Mouse (Mus musculus) urinary bladder, adult 2 months (tissue): ENCODE results near the gene Smpd3. TPM values are rescaled to one million over a fixed set of nuclear protein-coding genes. Genes with fewer than 3 reads are reported as not detected.

ENCODE experiments used
- DNase-seq: peaks from one replicate; pipeline ENCODE4 v3.0.0; 2022; ENCODE audit warnings: low spot score
- polyA plus RNA-seq: library from polyadenylated mRNA; depleted of rRNA; stranded (reverse); fragments of >200 nt; gene quantifications from 2 replicates; pipeline ENCODE4 v1.2.3, GENCODE M21; 2012

Gene Smpd3
- polyA plus RNA-seq, 1 experiment: 1.2 TPM

DNA sequence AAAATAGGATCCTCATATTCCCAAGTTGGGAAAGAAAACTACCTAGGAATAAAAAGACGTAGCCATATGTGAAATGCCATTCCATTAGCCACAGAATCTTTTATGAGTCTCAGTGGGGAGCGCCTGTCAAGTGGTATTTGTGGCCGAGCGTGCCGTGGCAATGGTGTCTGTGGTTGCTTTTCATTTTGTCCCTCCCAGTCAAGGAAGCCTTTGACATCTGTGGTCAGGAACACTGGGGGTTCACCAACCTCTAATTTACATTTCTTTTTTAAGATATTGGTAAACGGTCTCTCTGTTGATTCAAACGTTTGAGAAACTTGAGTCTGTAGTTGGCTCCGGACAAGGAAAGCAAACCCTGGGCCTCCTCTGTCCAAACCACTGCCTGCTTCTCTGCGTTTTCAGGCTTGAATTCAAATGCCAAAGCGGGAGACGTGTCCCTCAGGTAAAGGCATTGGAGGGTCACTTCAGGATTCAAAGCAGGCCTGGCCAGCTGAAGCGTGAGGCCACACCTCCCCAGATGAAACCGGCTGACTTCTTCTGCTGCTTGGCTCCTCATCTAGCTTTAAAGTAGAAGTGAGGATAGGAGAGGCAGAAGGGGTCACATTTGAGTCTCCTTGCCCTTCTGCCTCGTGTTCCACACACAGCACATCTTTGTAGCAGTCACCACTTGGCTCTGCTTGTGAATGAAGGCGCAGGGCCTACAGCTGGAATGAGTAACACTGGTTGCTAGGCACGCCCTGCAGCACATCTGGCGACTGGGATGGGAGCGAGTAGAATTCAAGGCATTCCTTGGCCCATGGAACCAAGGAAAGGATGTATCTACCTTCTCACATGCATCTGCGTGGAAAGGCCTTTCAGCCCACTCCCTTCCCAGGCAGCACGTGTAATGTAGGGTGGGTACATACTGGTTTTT is 45.0 kb downstream of the Smpd3 start:
- DNase-seq: no peak

DNA sequence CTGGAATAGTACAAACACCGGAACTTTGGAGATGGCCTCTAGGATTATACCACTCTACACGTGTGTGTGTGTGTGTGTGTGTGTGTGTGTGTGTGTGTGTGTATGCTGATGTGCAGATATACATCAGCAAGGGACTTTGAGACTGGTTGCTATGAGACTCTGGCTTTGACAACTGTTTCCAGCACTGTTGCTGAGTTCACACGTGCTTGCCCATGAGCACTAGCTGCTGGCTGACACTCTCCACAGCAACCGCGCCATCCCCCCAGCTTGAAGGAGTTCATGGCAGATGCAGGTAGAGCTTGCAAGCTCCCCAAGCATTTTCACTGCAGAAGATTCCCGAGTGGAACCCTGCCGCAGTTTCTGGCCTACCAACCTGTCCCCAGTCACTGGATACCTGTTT is 48.3 kb downstream of the Smpd3 start:
- DNase-seq: no peak

DNA sequence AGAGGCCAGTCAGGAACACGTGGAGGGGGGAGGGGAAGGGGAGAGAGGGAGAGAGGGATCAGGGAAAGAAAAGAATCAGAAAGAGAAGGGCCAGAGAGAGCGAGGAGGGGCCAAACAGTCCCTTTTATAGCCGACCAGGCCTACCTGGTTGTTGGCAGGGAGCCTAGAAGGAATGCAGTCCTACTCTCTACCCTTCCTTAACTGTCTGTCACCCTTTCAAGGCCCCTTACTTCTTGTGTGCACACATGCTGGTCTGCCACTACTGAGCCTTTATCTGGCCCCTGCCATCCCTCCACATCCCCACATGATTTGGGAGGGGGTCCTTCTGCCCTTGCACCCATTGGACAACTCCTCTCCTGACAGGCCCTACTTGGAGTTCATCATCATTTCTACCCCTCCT is 49.1 kb downstream of the Smpd3 start:
- no peak for DNase-seq

DNA sequence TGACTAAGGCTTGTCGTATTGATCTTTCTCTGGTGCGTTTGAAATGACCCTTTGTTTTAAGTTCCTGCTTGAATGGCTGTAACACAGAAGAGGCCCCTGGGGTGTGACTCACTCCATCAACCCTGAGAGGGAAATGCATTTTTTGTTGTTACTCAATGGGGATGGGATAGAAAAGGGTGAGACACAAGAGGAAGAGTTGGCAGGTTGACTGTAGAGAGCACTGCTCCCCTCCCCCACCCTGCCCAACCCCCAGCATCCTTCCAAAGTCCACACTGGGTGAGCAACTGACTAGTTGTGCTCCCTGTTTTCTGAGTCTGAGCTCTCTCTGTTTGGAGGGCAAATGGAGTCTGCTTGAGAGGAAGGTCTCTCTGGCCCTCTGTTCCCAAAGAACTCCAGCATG is 50.3 kb downstream of the Smpd3 start:
- DNase-seq: no peak

DNA sequence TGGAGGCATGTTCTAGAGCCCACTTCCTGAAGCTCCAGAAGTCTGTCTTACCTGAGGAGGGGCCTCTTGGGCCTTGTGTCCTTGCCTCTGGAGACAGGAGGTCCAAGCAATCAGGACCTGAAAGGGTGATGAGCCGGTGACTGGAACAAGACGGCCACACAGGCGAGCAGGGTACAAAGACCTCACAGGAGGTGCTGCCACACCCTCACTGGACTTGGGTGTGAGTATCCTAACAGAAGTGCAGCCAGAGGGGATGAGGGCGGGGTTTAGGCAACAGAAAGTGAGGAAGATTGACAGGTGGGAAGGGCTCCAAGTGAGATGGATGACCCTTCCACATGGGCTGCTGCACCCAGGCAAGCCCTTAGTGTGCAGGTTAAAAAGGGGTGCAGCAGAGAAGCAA is 56.9 kb downstream of the Smpd3 start:
- no peak for DNase-seq

DNA sequence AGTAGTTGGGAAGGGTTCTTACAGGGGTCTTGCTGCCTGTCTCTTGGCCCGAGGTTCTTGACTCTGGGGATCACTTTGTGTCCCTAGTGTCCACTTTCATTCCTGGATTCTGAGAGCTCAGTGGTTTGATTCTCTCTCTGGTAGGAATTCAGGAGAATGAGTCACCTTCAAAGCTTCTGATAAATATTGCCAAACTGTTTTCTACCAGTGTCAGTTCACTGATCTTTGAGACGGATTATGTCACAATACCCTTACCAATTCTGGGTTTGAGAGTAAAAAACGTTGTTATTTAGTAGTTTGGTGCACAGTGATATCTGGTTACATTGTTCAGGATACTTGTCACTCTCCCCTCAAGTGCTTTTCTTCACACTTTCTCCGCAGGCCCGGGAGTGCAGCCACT is 57.6 kb downstream of the Smpd3 start:
- no peak for DNase-seq

DNA sequence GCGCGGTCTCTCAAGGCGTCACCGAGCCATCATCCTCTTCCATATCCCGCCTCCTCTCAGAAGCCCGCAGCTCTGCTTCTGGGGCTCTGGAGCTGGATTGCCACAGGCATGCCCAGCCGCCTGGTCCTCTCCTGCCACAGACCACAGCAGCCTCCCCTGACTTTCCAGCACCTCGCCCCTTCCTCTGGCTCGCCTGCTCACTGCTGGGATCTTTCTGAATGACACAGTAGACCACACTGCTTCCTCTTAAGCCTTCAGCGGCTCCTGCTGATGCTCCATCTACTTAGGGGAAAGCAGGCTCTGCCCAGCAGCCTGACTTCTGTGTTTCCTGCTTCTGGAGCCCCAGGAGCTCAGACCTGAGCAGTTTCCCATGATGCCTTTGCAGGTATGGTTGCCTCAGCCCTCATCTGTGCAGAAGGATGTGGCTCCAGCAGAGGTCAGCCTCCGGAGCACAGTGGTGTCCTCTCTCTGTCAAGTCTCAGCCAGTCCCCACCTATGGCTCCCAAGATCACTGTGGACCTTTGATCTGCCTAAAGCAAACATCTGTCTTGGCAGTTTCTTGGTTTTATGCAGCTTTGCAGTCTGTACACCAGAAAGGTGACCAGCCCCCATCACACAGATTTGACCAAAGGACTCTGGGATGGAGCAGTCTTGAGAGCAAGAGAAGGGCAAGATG is 59.3 kb downstream of the Smpd3 start:
- no peak for DNase-seq

DNA sequence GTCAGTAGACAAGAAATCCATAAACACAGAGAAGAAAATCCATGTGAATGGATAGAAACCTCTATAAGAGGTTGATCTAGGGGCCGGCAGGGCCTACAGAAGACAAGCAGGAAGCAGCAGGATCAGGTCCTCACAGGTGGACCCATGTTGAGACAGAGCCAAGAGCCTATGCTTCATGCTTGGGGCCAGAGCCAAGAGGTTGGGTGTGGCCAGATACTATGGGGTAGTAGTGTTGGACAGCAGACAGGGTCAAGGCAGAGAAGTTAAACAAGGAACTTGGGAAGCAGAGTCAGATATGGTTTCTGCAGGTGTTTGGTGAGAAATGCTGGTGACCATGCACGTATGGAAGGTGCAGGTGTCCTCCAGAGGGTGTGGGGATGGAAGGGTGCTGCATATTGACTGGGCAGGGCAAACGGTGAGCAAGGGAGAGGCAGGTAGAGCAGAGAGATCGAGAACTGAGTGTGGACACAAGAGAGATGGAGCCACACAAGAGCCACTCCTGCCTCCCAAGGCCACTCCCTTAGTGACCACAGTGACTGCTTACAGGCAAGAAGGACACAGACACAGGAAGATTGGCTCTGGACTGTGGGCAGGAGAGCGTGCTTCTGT is 61.0 kb downstream of the Smpd3 start:
- DNase-seq: no peak

DNA sequence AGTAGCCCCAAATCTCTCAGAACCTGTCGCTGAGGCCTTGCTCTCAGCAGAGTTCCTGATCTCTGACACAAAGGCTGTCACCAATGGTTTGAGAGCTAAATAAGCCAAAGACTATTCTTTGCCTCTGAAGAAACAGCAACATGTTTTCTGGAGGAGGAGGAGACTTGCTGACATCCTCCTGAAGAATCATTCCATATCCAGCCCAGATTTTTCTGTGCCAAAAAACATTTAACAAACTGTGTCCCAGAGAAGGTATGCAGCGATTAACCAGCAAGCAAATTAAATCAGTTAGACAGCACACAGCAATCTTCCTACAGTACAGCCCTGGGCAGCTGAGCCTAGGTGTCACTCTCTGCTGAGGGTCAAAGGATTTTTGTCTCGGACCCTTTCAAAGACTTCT is 64.3 kb downstream of the Smpd3 start:
- DNase-seq: no peak

DNA sequence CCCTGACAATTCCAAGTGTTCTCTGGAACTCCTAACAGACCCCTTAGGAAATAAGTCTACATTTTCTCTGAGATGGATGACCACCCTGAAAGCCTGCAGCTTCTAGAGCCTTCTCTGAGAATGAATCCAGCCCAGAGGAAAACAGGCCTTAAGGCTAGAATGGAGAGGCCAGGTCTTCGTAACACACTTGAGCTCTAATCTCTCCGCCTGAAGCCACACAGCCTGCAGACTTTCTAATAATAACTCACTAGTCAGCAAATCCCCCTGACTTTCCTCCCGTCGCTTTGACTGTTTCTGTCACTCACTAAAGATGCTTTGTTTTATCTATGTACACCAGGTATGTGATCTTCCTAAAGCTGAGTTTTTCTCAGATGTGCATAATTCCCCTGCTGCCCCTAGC is 66.4 kb downstream of the Smpd3 start:
- no peak for DNase-seq

DNA sequence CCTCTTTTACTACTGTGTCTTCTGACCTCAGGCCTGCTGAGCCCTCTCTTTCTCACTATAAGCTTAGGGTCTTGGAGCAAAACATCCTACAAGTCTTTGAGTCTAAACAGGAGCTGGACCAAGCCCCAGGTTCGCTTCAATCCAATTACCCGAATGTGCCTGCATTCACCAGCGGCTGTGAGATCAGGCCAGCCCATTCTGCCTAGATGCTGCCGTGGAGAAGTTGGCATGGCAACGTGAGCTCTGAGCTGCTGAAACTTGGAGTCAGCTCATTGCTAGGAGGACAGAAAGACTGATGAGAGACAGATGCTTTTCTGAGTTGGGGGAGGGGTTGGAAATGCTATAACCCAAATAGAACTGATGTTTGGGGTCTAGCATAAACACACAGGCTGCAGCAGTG is 67.0 kb downstream of the Smpd3 start:
- DNase-seq: no peak

DNA sequence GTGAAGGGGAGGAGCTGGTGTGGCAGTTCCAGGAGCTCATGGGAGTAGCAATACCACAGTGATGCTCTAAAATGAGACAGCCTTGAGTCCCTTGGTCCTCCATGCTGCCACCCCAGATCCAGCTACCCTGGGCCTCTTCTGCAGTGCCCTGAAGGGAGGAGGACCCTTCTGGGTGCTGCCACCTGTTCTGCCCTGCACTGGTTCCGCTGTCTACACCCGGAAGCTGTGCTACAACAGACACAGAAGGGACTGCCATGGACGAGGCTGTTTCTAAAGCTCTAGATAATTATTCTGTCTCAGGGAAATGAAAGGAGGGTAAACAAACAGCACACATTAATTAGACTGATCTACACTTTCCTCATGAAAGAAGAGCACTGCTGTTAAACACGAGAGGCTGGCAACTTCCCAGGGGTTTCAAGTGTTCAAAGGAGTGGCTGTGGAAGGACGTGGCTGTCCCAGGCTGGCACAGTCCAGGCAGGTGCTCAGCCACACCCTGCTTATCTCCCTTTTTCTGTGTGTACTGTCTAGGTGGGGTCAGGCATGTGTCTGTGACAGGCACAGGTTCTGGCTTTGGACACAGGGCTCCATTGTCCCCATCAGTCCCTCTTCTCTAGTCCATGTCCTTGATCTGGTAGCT is 69.0 kb downstream of the Smpd3 start:
- no peak for DNase-seq

DNA sequence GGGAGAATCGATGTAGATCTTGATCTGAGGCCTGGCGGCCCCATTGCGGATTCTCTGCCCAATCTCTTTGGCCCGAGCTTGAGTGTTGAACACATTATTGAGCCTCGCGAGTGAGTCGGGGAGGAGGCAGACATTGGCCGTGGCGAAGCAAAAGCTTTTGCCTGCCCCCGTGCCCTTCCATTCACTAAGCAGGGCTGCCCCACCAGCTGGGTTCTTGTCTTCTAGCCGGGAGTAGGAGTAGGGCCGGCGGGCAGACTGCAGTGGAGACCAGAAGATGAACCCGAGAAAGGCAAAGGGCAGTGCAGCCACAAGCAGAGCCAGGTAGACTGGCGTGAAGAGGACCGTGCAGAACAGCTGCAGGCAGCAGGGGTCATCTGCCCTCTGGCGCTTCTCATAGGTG is 72.4 kb downstream of the Smpd3 start:
- DNase-seq: no peak

DNA sequence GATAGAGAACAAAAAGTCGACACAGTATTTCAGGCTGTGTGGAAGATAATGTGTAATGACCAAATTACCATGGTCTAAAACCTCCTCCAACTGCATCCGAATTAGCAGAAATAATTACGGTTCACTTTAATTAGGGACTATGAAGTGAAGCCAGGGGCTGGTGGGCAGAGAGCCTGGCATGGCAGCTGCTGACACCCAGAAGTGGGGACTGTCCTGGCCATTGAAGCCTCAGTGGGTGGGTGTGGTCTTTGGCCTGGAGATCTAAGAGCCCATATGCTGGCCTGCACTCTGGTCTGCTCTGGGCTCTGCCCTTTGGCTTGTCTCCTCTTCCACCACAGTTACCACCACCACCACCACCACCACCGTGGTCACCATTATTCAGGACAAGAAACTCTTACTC is 73.9 kb downstream of the Smpd3 start:
- no peak for DNase-seq

DNA sequence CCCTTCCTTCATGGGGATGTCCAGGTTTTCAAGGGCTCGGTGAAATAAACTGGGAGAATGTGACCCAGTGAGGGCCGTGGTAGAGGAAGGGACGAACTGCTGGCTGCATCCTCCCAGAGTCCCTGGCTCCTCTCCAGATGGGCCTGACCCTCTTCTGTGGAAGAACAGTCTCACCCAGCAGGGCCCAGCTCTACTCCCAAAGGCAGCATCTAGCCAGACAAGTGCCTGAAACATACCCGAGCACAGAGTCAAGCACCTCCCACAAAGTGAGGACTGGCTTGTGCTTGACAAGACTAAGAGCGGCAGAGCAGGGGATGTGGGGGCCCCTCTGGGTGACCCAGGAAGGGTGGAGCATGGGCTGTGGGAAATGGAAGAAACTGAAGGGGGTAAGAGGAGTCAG is 75.4 kb downstream of the Smpd3 start:
- DNase-seq: no peak

DNA sequence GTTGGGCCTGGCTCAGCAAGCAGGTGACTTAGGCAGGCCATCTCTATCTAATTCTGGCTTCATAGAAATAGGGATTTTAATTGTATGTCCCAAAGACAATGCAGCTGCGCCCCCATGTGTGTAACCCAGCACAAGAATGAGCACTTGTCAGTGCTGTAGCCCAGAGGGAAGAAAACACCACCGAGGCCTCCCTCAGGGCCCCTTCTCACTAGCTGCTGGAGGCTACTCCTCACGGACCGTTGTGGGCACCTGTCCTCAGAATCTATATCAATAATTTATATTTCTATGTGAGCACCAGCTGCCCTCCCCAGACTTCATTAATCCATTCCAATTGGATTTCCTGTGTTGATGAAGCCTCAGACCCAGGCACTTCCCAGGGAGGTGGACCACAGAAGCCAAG is 76.9 kb downstream of the Smpd3 start:
- no peak for DNase-seq

DNA sequence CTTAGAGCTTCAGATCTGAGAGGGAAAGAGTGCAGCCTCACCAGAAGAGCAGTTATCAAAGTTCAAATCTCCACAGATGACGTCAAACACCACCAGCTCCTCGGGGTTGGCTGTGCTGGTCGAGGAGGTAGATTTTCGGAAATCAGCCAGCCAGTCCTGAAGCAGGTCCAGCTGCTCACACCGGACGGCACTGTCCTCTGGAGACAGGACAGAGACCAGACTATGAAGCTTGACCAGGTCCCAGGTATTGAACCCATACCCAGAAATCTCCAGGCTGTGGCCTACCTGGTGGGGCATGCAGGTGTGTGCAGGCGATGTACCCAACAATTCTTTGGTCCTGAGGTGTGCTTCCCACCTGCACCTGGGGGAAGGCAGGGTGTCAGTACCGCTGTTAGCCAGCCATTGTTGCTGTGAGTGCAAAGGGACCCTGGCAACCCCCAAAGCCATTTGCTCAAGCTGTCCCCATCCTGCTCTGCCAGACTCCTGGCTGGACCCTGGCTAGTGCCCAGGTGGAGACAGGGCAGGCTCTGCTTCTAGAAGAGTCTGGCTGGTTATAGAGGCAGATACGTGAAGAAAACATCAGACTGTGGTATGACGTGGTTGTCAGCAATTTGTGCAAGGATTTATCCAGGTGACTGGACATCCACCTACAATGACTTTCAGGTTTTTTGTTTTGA is 78.1 kb downstream of the Smpd3 start:
- DNase-seq: no peak

DNA sequence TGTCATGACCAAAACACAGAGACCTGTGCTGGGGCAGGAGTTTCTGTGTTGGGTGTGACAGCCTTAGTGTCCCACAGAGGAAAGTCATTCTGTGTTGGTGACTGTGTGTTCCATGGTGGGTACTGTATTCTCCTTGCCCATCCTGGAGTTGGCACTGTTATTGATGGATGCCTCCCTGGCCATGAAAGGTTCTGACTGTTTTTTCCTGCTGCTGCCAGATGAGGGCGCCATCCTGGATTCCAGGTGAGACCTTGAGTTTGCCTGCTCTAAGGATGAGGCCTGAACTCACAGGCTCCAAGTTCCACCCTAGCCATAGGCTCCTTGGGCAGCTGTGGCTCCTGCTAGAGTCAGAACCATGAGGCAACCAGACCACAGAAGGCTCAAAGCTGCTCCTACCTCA is 79.6 kb downstream of the Smpd3 start:
- DNase-seq: no peak

DNA sequence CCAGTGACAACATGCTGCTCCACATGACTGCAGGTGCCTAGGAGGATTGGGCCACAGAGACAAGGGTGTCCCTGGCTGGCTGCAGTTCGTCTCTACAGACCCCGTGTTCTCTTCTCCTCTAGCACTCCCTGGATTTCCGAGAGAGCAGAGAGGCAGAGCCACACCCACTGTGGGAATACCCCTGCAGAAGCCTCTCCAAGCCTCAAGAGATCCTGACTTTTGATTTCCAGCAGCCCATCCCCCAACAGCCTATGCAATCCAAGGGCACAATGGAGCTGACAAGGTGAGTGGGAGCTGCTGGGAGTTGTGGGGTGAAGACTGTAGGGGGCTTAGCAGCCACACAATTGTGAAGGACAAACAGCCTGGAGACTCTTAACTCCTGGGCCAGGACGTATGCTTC is 87.6 kb downstream of the Smpd3 start:
- no peak for DNase-seq

DNA sequence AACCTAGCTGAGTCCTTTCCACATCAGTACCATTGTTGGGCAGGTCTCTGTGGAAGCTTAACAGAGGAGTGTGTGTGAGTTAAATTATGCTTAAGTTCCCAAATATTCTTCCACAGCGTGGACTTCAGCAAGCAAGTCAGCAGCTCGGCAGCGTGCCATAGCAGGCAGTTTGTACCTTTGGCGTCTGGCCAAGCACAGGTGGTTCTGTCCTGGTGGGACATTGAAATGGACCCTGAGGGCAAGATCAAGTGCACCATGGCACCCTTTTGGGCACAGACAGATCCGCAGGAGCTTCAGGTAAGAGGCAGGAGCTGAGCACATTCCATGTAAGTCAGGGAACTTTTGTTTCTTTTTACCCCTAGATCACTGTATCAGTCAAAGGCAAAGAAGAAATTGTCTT is 100.7 kb downstream of the Smpd3 start:
- no peak for DNase-seq

DNA sequence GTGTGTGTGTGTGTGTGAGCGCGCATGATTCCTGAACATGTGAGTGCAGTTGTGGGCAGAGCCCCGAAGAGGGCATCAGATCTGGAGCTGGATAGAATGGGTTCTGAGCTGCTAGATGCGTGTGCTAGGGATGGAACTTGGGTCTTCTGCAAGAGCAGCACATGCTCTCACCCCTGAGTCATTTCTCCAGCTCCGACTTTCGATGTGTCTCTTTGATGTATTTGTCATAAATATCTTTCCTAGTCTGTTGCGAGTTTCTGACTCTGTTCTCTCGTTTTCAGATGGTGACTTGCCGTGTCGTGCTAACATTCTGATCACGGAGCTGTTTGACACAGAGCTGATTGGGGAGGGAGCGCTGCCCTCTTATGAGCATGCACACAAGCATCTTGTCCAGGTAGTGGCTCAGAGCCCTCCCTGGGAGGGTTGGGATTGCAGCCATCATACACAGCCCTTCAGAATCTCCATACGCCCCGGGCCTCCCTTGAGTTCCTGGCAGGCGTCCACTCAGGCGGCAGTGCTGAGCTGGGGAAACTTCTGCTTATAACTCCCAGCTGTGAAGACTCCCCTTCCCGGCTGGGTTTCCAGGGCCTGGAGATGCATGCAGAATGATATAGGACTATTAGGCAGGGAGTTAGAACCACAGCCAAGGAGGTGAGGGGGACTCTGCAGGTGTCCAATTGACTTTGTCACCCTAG is 103.1 kb downstream of the Smpd3 start:
- no peak for DNase-seq
